In genomic region chr8:78346131-78346621, GRCm38 (mm10) we compare ENCODE assay signal across 14 mouse cellular contexts.
DNase-seq lines count a peak whose midpoint lies in the region; ATAC-seq and TF ChIP-seq lines count a peak whose summit lies in the region.
"Had no signal": no experiment of that assay in that cellular context is flagged by ENCODE, and none has a peak within 500 bp of the region (broad histone marks: within the 10 kb centered on the region; RNA-seq: fewer than 3 reads in every experiment).

No protein-coding gene starts in this region.

- peak; percentile 6 for DNase-seq in kidney, postnatal 4 days
- DNase-seq in forebrain, embryonic 10.5 days (ENCODE audit: extremely low spot score, low spot score): peak; percentile 16
- no peak for DNase-seq in spleen, adult 18-20 months
- no peak for DNase-seq in gastrocnemius, adult 2 months
- DNase-seq: gastrocnemius, postnatal 14 days; lung, adult 2 months; right cerebral cortex, postnatal 25 days had no signal

- intact Hi-C loops in gastrocnemius, adult 2 months (cut with DNase I): no loop called here

- H3K27me3 ChIP-seq in kidney, embryonic 14.5 days (ENCODE audit: control insufficient read depth, insufficient read depth, low read length): no peaks in the 10 kb centered on the region; the same call in 1 of the 2 replicates
- peaks cover 17% of the 10 kb centered on the region; the same call in 1 of the 2 replicates for H3K27me3 ChIP-seq in forebrain, embryonic 10.5 days (ENCODE audit: poor library complexity, severe bottlenecking)
- no peaks in the 10 kb centered on the region for H3K27me3 ChIP-seq in hindbrain, embryonic 15.5 days
- no peaks in the 10 kb centered on the region for H3K27me3 ChIP-seq in neural tube, embryonic 13.5 days
- no peaks in the 10 kb centered on the region; the same call in 1 of the 2 replicates for H3K27me3 ChIP-seq in liver, embryonic 12.5 days (replicated peaks)
- H3K27me3 ChIP-seq: embryonic facial prominence, embryonic 12.5 days had no signal

- no peaks in the 10 kb centered on the region for H3K9me3 ChIP-seq in kidney, embryonic 14.5 days (ENCODE audit: control insufficient read depth, low read length)
- H3K9me3 ChIP-seq in forebrain, embryonic 10.5 days: no peaks in the 10 kb centered on the region
- H3K9me3 ChIP-seq in hindbrain, embryonic 15.5 days: no peaks in the 10 kb centered on the region
- H3K9me3 ChIP-seq in neural tube, embryonic 13.5 days: no peaks in the 10 kb centered on the region
- no peaks in the 10 kb centered on the region for H3K9me3 ChIP-seq in liver, embryonic 12.5 days (replicated peaks)
- H3K9me3 ChIP-seq: embryonic facial prominence, embryonic 12.5 days had no signal

- TF ChIP-seq CTCF in gastrocnemius, adult 2 months (IDR thresholded peaks at IDR 0.05): no peak

- ATAC-seq in kidney, embryonic 14.5 days (ENCODE audit: low FRiP score, low TSS enrichment): no peak
- ATAC-seq in hindbrain, embryonic 15.5 days (ENCODE audit: low FRiP score, low read depth): peak; percentile 86
- peak; percentile 94 for ATAC-seq in neural tube, embryonic 13.5 days (ENCODE audit: low read depth)
- ATAC-seq in liver, embryonic 12.5 days: no peak
- ATAC-seq: CD4-positive, CD25-positive, alpha-beta regulatory T cell, adult 4 months had no signal

- no peaks in the 10 kb centered on the region for H3K36me3 ChIP-seq in kidney, embryonic 14.5 days (ENCODE audit: control insufficient read depth, insufficient read depth, low read length)
- no peaks in the 10 kb centered on the region for H3K36me3 ChIP-seq in forebrain, embryonic 10.5 days (replicated peaks)
- no peaks in the 10 kb centered on the region for H3K36me3 ChIP-seq in hindbrain, embryonic 15.5 days
- no peaks in the 10 kb centered on the region for H3K36me3 ChIP-seq in neural tube, embryonic 13.5 days
- H3K36me3 ChIP-seq in liver, embryonic 12.5 days: no peaks in the 10 kb centered on the region
- H3K36me3 ChIP-seq: embryonic facial prominence, embryonic 12.5 days had no signal

- no peak overlapping the region for H3K27ac ChIP-seq in kidney, embryonic 14.5 days (ENCODE audit: low read depth, low read length)
- no peak overlapping the region for H3K27ac ChIP-seq in forebrain, embryonic 10.5 days
- H3K27ac ChIP-seq in hindbrain, embryonic 15.5 days (replicated peaks): no peak overlapping the region
- peak overlapping the region; percentile 42; the same call in 1 of the 2 replicates for H3K27ac ChIP-seq in neural tube, embryonic 13.5 days (replicated peaks)
- no peak overlapping the region for H3K27ac ChIP-seq in liver, embryonic 12.5 days
- H3K27ac ChIP-seq in gastrocnemius, adult 2 months: no peak overlapping the region
- H3K27ac ChIP-seq: embryonic facial prominence, embryonic 12.5 days; left cerebral cortex, adult 2 months had no signal

- H3K4me2 ChIP-seq in kidney, embryonic 14.5 days (replicated peaks; ENCODE audit: low read depth, low read length): no peak overlapping the region
- peak overlapping the region; percentile 42 for H3K4me2 ChIP-seq in hindbrain, embryonic 15.5 days
- H3K4me2 ChIP-seq in neural tube, embryonic 13.5 days: peak overlapping the region; percentile 42
- no peak overlapping the region for H3K4me2 ChIP-seq in liver, embryonic 12.5 days
- H3K4me2 ChIP-seq: embryonic facial prominence, embryonic 12.5 days had no signal

- WGBS in kidney, embryonic 14.5 days: 17% methylated on average over 11 of the region's 11 CpGs
- whole genome bisulfite sequencing in forebrain, embryonic 10.5 days: 28% methylated on average over 11 of the region's 11 CpGs
- 12% methylated on average over 11 of the region's 11 CpGs for WGBS in hindbrain, embryonic 15.5 days
- 6% methylated on average over 11 of the region's 11 CpGs for WGBS in neural tube, embryonic 13.5 days
- WGBS in liver, embryonic 12.5 days (ENCODE audit: insufficient replicate concordance): 24% methylated on average over 11 of the region's 11 CpGs

- no peak overlapping the region for H3K9ac ChIP-seq in kidney, embryonic 14.5 days (ENCODE audit: low read depth, low read length)
- H3K9ac ChIP-seq in hindbrain, embryonic 15.5 days: no peak overlapping the region
- H3K9ac ChIP-seq in neural tube, embryonic 13.5 days: no peak overlapping the region
- no peak overlapping the region for H3K9ac ChIP-seq in liver, embryonic 12.5 days
- H3K9ac ChIP-seq: embryonic facial prominence, embryonic 12.5 days had no signal

- H3K4me3 ChIP-seq in kidney, embryonic 14.5 days (ENCODE audit: low read length): no peak overlapping the region
- H3K4me3 ChIP-seq in forebrain, embryonic 10.5 days: no peak overlapping the region
- H3K4me3 ChIP-seq in hindbrain, embryonic 15.5 days: 0 out of 2 replicates have a peak overlapping the region, but pooled peaks have one; percentile 2
- no peak overlapping the region for H3K4me3 ChIP-seq in neural tube, embryonic 13.5 days
- no peak overlapping the region for H3K4me3 ChIP-seq in liver, embryonic 12.5 days
- no peak overlapping the region for H3K4me3 ChIP-seq in gastrocnemius, adult 2 months
- H3K4me3 ChIP-seq: embryonic facial prominence, embryonic 12.5 days; left cerebral cortex, adult 2 months had no signal

- no peaks in the 10 kb centered on the region for H3K4me1 ChIP-seq in kidney, embryonic 14.5 days (ENCODE audit: control insufficient read depth, insufficient read depth, low read length)
- H3K4me1 ChIP-seq in forebrain, embryonic 10.5 days: peaks cover 12% of the 10 kb centered on the region
- H3K4me1 ChIP-seq in hindbrain, embryonic 15.5 days (replicated peaks): 0 out of 2 replicates have a peak, but pooled peaks cover 9% of the 10 kb centered on the region
- H3K4me1 ChIP-seq in neural tube, embryonic 13.5 days (replicated peaks): peaks cover 10% of the 10 kb centered on the region
- H3K4me1 ChIP-seq in liver, embryonic 12.5 days: no peaks in the 10 kb centered on the region
- H3K4me1 ChIP-seq: embryonic facial prominence, embryonic 12.5 days had no signal

Comparison
In these comparisons a context has a peak if more than half of its experiments do, and no peak if none do; other contexts are left out.
1. DNase-seq: peak in kidney, postnatal 4 days (2 of 2) and forebrain, embryonic 10.5 days (single experiment); none in spleen, adult 18-20 months (0 of 2) and gastrocnemius, adult 2 months (single experiment).
2. ATAC-seq: peak in hindbrain, embryonic 15.5 days (single experiment) and neural tube, embryonic 13.5 days (single experiment); none in kidney, embryonic 14.5 days (single experiment) and liver, embryonic 12.5 days (single experiment).
3. H3K4me2 ChIP-seq: peak in hindbrain, embryonic 15.5 days (single experiment) and neural tube, embryonic 13.5 days (single experiment); none in kidney, embryonic 14.5 days (single experiment) and liver, embryonic 12.5 days (single experiment).